13 mouse cellular contexts compared by ENCODE assay signal in genomic region chrX:60890651-60891050, GRCm38 (mm10). TPM values are rescaled to one million over a fixed set of nuclear protein-coding genes. Genes with fewer than 3 reads are reported as not detected.
DNase-seq lines count a peak whose midpoint lies in the region; ATAC-seq and TF ChIP-seq lines count a peak whose summit lies in the region.
"Had no signal": no experiment of that assay in that cellular context is flagged by ENCODE, and none has a peak within 500 bp of the region (broad histone marks: within the 10 kb centered on the region; RNA-seq: fewer than 3 reads in every experiment).

No protein-coding gene starts in this region.

- no peaks in the 10 kb centered on the region for H3K36me3 ChIP-seq in heart, embryonic 16.5 days (ENCODE audit: control insufficient read depth, insufficient read depth)
- H3K36me3 ChIP-seq in embryonic facial prominence, embryonic 10.5 days (replicated peaks) = no peaks in the 10 kb centered on the region
- no peaks in the 10 kb centered on the region for H3K36me3 ChIP-seq in hindbrain, embryonic 12.5 days
- no peaks in the 10 kb centered on the region for H3K36me3 ChIP-seq in midbrain, postnatal 0 days (ENCODE audit: insufficient read depth, low read length)

- H3K9me3 ChIP-seq in heart, embryonic 16.5 days (replicated peaks; ENCODE audit: control insufficient read depth, low read length) = no peaks in the 10 kb centered on the region
- H3K9me3 ChIP-seq in embryonic facial prominence, embryonic 10.5 days = peaks cover 11% of the 10 kb centered on the region; the same call in 1 of the 2 replicates
- H3K9me3 ChIP-seq in hindbrain, embryonic 12.5 days (replicated peaks) = no peaks in the 10 kb centered on the region; the same call in 1 of the 2 replicates
- H3K9me3 ChIP-seq in midbrain, postnatal 0 days (ENCODE audit: low read length) = no peaks in the 10 kb centered on the region

- ATAC-seq in heart, embryonic 16.5 days (replicated peaks; ENCODE audit: extremely low read depth, insufficient read depth, low FRiP score) = no peak
- no peak for ATAC-seq in hindbrain, embryonic 12.5 days (ENCODE audit: low FRiP score)
- ATAC-seq in midbrain, postnatal 0 days (ENCODE audit: low FRiP score) = no peak

- 18% methylated on average over 18 of the region's 18 CpGs for WGBS in heart, embryonic 16.5 days
- 24% methylated on average over 18 of the region's 18 CpGs for WGBS in embryonic facial prominence, embryonic 10.5 days
- 23% methylated on average over 18 of the region's 18 CpGs for WGBS in hindbrain, embryonic 12.5 days
- WGBS in midbrain, postnatal 0 days = 24% methylated on average over 18 of the region's 18 CpGs

- no peak for TF ChIP-seq CTCF in midbrain, postnatal 0 days (IDR thresholded peaks at IDR 0.05)

- H3K4me1 ChIP-seq in heart, embryonic 16.5 days (ENCODE audit: control insufficient read depth, insufficient read depth, low read length) = no peaks in the 10 kb centered on the region
- H3K4me1 ChIP-seq in embryonic facial prominence, embryonic 10.5 days = 0 out of 2 replicates have a peak, but pooled peaks cover 2% of the 10 kb centered on the region
- 0 out of 2 replicates have a peak, but pooled peaks cover 2% of the 10 kb centered on the region for H3K4me1 ChIP-seq in hindbrain, embryonic 12.5 days
- no peaks in the 10 kb centered on the region for H3K4me1 ChIP-seq in midbrain, postnatal 0 days (ENCODE audit: insufficient read depth, low read length)

- H3K27ac ChIP-seq in heart, embryonic 16.5 days (ENCODE audit: low read length) = no peak overlapping the region
- 0 out of 2 replicates have a peak overlapping the region, but pooled peaks have one; percentile 30 for H3K27ac ChIP-seq in embryonic facial prominence, embryonic 10.5 days (replicated peaks)
- H3K27ac ChIP-seq in hindbrain, embryonic 12.5 days = no peak overlapping the region
- H3K27ac ChIP-seq in midbrain, postnatal 0 days (ENCODE audit: low read depth, low read length) = no peak overlapping the region

- peaks cover 41% of the 10 kb centered on the region for H3K27me3 ChIP-seq in heart, embryonic 16.5 days (ENCODE audit: control insufficient read depth, insufficient read depth, low read length)
- H3K27me3 ChIP-seq in embryonic facial prominence, embryonic 10.5 days (replicated peaks; ENCODE audit: low read depth, poor library complexity, severe bottlenecking) = peaks cover 89% of the 10 kb centered on the region
- H3K27me3 ChIP-seq in hindbrain, embryonic 12.5 days = peaks cover 31% of the 10 kb centered on the region
- no peaks in the 10 kb centered on the region for H3K27me3 ChIP-seq in midbrain, postnatal 0 days (ENCODE audit: insufficient read depth, low read length)
- H3K27me3 ChIP-seq: CH12.LX had no signal

- DNase-seq in heart, adult 18-20 months = no peak
- DNase-seq in embryonic facial prominence, embryonic 10.5 days (ENCODE audit: low spot score) = peak; percentile 8
- no peak for DNase-seq in midbrain, postnatal 0 days (ENCODE audit: low spot score)
- no peak for DNase-seq in left cerebral cortex, postnatal 4 days
- no peak for DNase-seq in c-Kit-positive CD71-positive TER-119-positive erythroid progenitor cells, embryonic 14.5 days (ENCODE audit: low spot score)
- no peak for DNase-seq in layer of hippocampus, postnatal 25 days (ENCODE audit: extremely low spot score in 1 of 2, low spot score in 1 of 2)
- DNase-seq: cerebellum, postnatal 36 days; kidney, postnatal 36 days had no signal

- H3K9ac ChIP-seq in heart, embryonic 16.5 days (ENCODE audit: low read length) = no peak overlapping the region
- 0 out of 2 replicates have a peak overlapping the region, but pooled peaks have one; percentile 27 for H3K9ac ChIP-seq in hindbrain, embryonic 12.5 days
- no peak overlapping the region for H3K9ac ChIP-seq in midbrain, postnatal 0 days (replicated peaks; ENCODE audit: low read length, poor library complexity, severe bottlenecking)

- intact Hi-C loops in left cerebral cortex, postnatal 4 days (cut with DNase I) = no loop called here

- peak overlapping the region; percentile 38 for H3K4me3 ChIP-seq in heart, embryonic 16.5 days (ENCODE audit: low read length)
- H3K4me3 ChIP-seq in embryonic facial prominence, embryonic 10.5 days = peak overlapping the region; percentile 60
- peak overlapping the region; percentile 51 for H3K4me3 ChIP-seq in hindbrain, embryonic 12.5 days
- H3K4me3 ChIP-seq in midbrain, postnatal 0 days (ENCODE audit: low read depth, low read length) = peak overlapping the region; percentile 48; the same call in 1 of the 2 replicates

- H3K4me2 ChIP-seq in heart, embryonic 16.5 days (ENCODE audit: low read depth, low read length) = peak overlapping the region; percentile 74
- peak overlapping the region; percentile 61 for H3K4me2 ChIP-seq in hindbrain, embryonic 12.5 days (replicated peaks)
- H3K4me2 ChIP-seq in midbrain, postnatal 0 days (ENCODE audit: low read depth, low read length, poor library complexity, severe bottlenecking) = peak overlapping the region; percentile 61

RNA-seq across cellular contexts. Expression of gene Sox3, which starts 2.6 kb away (rescaled TPM):
- 0.07 TPM in 1 of 2 replicates, not detected in the other for polyA plus RNA-seq in heart, embryonic 16.5 days (2015; fragmentation: Nextera tagmentation; extraction: Ambion mirVana)
- total RNA-seq in heart, adult 18-20 months (2021) = not detected
- 0.82 and 1.5 TPM in 2 replicates for polyA plus RNA-seq in embryonic facial prominence, embryonic 10.5 days (2016; fragmentation: Nextera tagmentation; extraction: Ambion mirVana)
- 2.0 and 2.6 TPM in 2 replicates for polyA plus RNA-seq in hindbrain, embryonic 12.5 days (2016; fragmentation: Nextera tagmentation; extraction: Ambion mirVana)
- 6.7 and 7.9 TPM in 2 replicates for total RNA-seq in midbrain, postnatal 0 days (2014; rRNA removed)
- polyA plus RNA-seq in midbrain, postnatal 0 days (2015; fragmentation: Nextera tagmentation; extraction: Ambion mirVana) = 2.0 and 2.1 TPM in 2 replicates
- 1 to 10 TPM; 5.0 to 5.5 TPM for total RNA-seq in left cerebral cortex, postnatal 4 days (2021)
- 1 to 10 TPM; 2.2 TPM for total RNA-seq in layer of hippocampus, postnatal 25 days (2021)
- total RNA-seq: CH12.LX; gastrocnemius, adult 18-20 months; liver, adult 2 months had no signal
- polyA plus RNA-seq: liver, adult 2 months had no signal
